ENCODE assay signal across 11 mouse cellular contexts in genomic region chr2:131175286-131175944, GRCm38 (mm10). TPM values are rescaled to one million over a fixed set of nuclear protein-coding genes. Genes with fewer than 3 reads are reported as not detected.
DNase-seq lines count a peak whose midpoint lies in the region; ATAC-seq and TF ChIP-seq lines count a peak whose summit lies in the region.
"Had no signal": no experiment of that assay in that cellular context is flagged by ENCODE, and none has a peak within 500 bp of the region (broad histone marks: within the 10 kb centered on the region; RNA-seq: fewer than 3 reads in every experiment).

No protein-coding gene starts in this region.

- peaks cover 36% of the 10 kb centered on the region for H3K27me3 ChIP-seq in forebrain, embryonic 12.5 days
- peaks cover 41% of the 10 kb centered on the region for H3K27me3 ChIP-seq in forebrain, embryonic 10.5 days (ENCODE audit: poor library complexity, severe bottlenecking)
- H3K27me3 ChIP-seq in testis, adult 2 months (ENCODE audit: control insufficient read depth, insufficient read depth, low read length): no peaks in the 10 kb centered on the region

- H3K4me2 ChIP-seq in forebrain, embryonic 12.5 days: no peak overlapping the region

- 67% methylated on average over 3 of the region's 3 CpGs for WGBS in forebrain, embryonic 12.5 days
- WGBS in forebrain, embryonic 10.5 days: 83% methylated on average over 3 of the region's 3 CpGs

- H3K36me3 ChIP-seq in forebrain, embryonic 12.5 days (replicated peaks): peaks cover 29% of the 10 kb centered on the region
- peaks cover 38% of the 10 kb centered on the region for H3K36me3 ChIP-seq in forebrain, embryonic 10.5 days (replicated peaks)
- H3K36me3 ChIP-seq in testis, adult 2 months (ENCODE audit: control insufficient read depth, insufficient read depth, low read length): 0 out of 2 replicates have a peak, but pooled peaks cover 2% of the 10 kb centered on the region

- H3K4me3 ChIP-seq in forebrain, embryonic 12.5 days (replicated peaks): no peak overlapping the region
- H3K4me3 ChIP-seq in forebrain, embryonic 10.5 days: no peak overlapping the region
- no peak overlapping the region for H3K4me3 ChIP-seq in layer of hippocampus, adult 2 months
- peak overlapping the region; percentile 17; the same call in 1 of the 2 replicates for H3K4me3 ChIP-seq in testis, adult 2 months (ENCODE audit: control insufficient read depth, low read depth, low read length)

- peak overlapping the region; percentile 53 for H3K27ac ChIP-seq in forebrain, embryonic 12.5 days
- no peak overlapping the region for H3K27ac ChIP-seq in forebrain, embryonic 10.5 days
- 0 out of 2 replicates have a peak overlapping the region, but pooled peaks have one; percentile 43 for H3K27ac ChIP-seq in layer of hippocampus, adult 2 months
- H3K27ac ChIP-seq in testis, adult 2 months (ENCODE audit: control insufficient read depth, insufficient read depth, low read depth, low read length): no peak overlapping the region

- TF ChIP-seq CTCF in layer of hippocampus, adult 2 months (conservative IDR thresholded peaks at IDR 0.05): no peak
- no peak for TF ChIP-seq CTCF in testis, adult 2 months (IDR thresholded peaks at IDR 0.05; ENCODE audit: control insufficient read depth, insufficient read depth, insufficient replicate concordance, low read depth, low read length)

- TF ChIP-seq POLR2A in testis, adult 2 months (IDR thresholded peaks at IDR 0.05; ENCODE audit: control insufficient read depth, low read depth, low read length): no peak

- no peak for DNase-seq in forebrain, embryonic 10.5 days (ENCODE audit: extremely low spot score, low spot score)
- no peak for DNase-seq in layer of hippocampus, adult 2 months (ENCODE audit: low spot score in 2 of 2)
- DNase-seq in layer of hippocampus, postnatal 14 days (ENCODE audit: low spot score in 2 of 2): no peak
- no peak for DNase-seq in testis, postnatal 10 days (ENCODE audit: low spot score)
- no peak for DNase-seq in gastrocnemius, postnatal 10 days

- H3K4me1 ChIP-seq in forebrain, embryonic 12.5 days: peaks cover 60% of the 10 kb centered on the region
- H3K4me1 ChIP-seq in forebrain, embryonic 10.5 days: peaks cover 75% of the 10 kb centered on the region
- H3K4me1 ChIP-seq in testis, adult 2 months (ENCODE audit: control insufficient read depth, insufficient read depth, low read length): peaks cover 26% of the 10 kb centered on the region

- H3K9ac ChIP-seq in forebrain, embryonic 12.5 days: no peak overlapping the region
- H3K9ac ChIP-seq: liver, postnatal 0 days had no signal

- no peak for ATAC-seq in forebrain, embryonic 12.5 days (ENCODE audit: low FRiP score)
- no peak for ATAC-seq in megakaryocyte-erythroid progenitor cell, adult 5-6 weeks (replicated peaks; ENCODE audit: low FRiP score, low TSS enrichment, poor library complexity, severe bottlenecking)

- H3K9me3 ChIP-seq in forebrain, embryonic 12.5 days: no peaks in the 10 kb centered on the region
- no peaks in the 10 kb centered on the region for H3K9me3 ChIP-seq in forebrain, embryonic 10.5 days
- H3K9me3 ChIP-seq: G1E; heart, embryonic 13.5 days had no signal

RNA-seq across cellular contexts. Expression of gene Cenpb, which starts 4.5 kb away (rescaled TPM):
- 15.3 and 16.2 TPM in 2 replicates for polyA plus RNA-seq in forebrain, embryonic 12.5 days (2016; fragmentation: Nextera tagmentation; extraction: Ambion mirVana)
- 8.9 and 10.0 TPM in 2 replicates for polyA plus RNA-seq in forebrain, embryonic 10.5 days (2016; fragmentation: Nextera tagmentation; extraction: Ambion mirVana)
- 10 to 100 TPM; 72.3 to 78.8 TPM for total RNA-seq in layer of hippocampus, adult 2 months (2021)
- total RNA-seq in layer of hippocampus, postnatal 14 days (2021): 100 to 1,000 TPM; 102 to 109 TPM
- polyA plus RNA-seq in testis, adult 2 months (2012; rRNA removed): 7.6 and 7.9 TPM in 2 replicates
- 10 to 100 TPM; 58.4 to 59.5 TPM for total RNA-seq in gastrocnemius, postnatal 10 days (2021)
- 8.0 and 8.8 TPM in 2 replicates for total RNA-seq in megakaryocyte-erythroid progenitor cell, adult 5-6 weeks (2014; fragmentation: Nextera tagmentation)
- 6.8 and 10.8 TPM in 2 replicates for total RNA-seq in megakaryocyte-erythroid progenitor cell, adult 5-6 weeks (2017)

RNA-seq across cellular contexts. Expression of gene Cdc25b, which starts 11.3 kb away (rescaled TPM):
- 73.1 and 81.9 TPM in 2 replicates for polyA plus RNA-seq in forebrain, embryonic 12.5 days (2016; fragmentation: Nextera tagmentation; extraction: Ambion mirVana)
- polyA plus RNA-seq in forebrain, embryonic 10.5 days (2016; fragmentation: Nextera tagmentation; extraction: Ambion mirVana): 65.9 and 79.3 TPM in 2 replicates
- total RNA-seq in layer of hippocampus, adult 2 months (2021): 10 to 100 TPM; 23.4 to 25.5 TPM
- 10 to 100 TPM; 17.3 to 20.8 TPM for total RNA-seq in layer of hippocampus, postnatal 14 days (2021)
- 2.9 and 3.1 TPM in 2 replicates for polyA plus RNA-seq in testis, adult 2 months (2012; rRNA removed)
- 10 to 100 TPM in 1 of 2 experiments, 1 to 10 TPM in 1; 9.4 to 13.0 TPM for total RNA-seq in gastrocnemius, postnatal 10 days (2021)
- total RNA-seq in megakaryocyte-erythroid progenitor cell, adult 5-6 weeks (2014; fragmentation: Nextera tagmentation): 8.7 and 21.6 TPM in 2 replicates
- total RNA-seq in megakaryocyte-erythroid progenitor cell, adult 5-6 weeks (2017): 5.4 and 19.0 TPM in 2 replicates

RNA-seq across cellular contexts. Expression of gene Spef1, which starts 11.7 kb away (rescaled TPM):
- polyA plus RNA-seq in forebrain, embryonic 12.5 days (2016; fragmentation: Nextera tagmentation; extraction: Ambion mirVana): 10.2 and 12.1 TPM in 2 replicates
- 4.4 and 4.6 TPM in 2 replicates for polyA plus RNA-seq in forebrain, embryonic 10.5 days (2016; fragmentation: Nextera tagmentation; extraction: Ambion mirVana)
- total RNA-seq in layer of hippocampus, adult 2 months (2021): 1 to 10 TPM; 8.5 to 8.9 TPM
- 10 to 100 TPM; 16.2 to 18.0 TPM for total RNA-seq in layer of hippocampus, postnatal 14 days (2021)
- polyA plus RNA-seq in testis, adult 2 months (2012; rRNA removed): 13.1 and 14.8 TPM in 2 replicates
- 1 to 10 TPM; 3.8 to 4.5 TPM for total RNA-seq in gastrocnemius, postnatal 10 days (2021)
- total RNA-seq in megakaryocyte-erythroid progenitor cell, adult 5-6 weeks (2014; fragmentation: Nextera tagmentation): 3.7 and 4.1 TPM in 2 replicates
- total RNA-seq in megakaryocyte-erythroid progenitor cell, adult 5-6 weeks (2017): 1.3 and 2.5 TPM in 2 replicates

RNA-seq across cellular contexts. Expression of gene 1700037H04Rik, which starts 15.5 kb away (rescaled TPM):
- 104 TPM in 2 replicates for polyA plus RNA-seq in forebrain, embryonic 12.5 days (2016; fragmentation: Nextera tagmentation; extraction: Ambion mirVana)
- polyA plus RNA-seq in forebrain, embryonic 10.5 days (2016; fragmentation: Nextera tagmentation; extraction: Ambion mirVana): 128 and 129 TPM in 2 replicates
- 10 to 100 TPM; 46.0 to 46.7 TPM for total RNA-seq in layer of hippocampus, adult 2 months (2021)
- 10 to 100 TPM; 64.5 to 64.6 TPM for total RNA-seq in layer of hippocampus, postnatal 14 days (2021)
- polyA plus RNA-seq in testis, adult 2 months (2012; rRNA removed): 827 and 879 TPM in 2 replicates
- 1 to 10 TPM; 7.2 to 9.3 TPM for total RNA-seq in gastrocnemius, postnatal 10 days (2021)
- 92.8 and 94.2 TPM in 2 replicates for total RNA-seq in megakaryocyte-erythroid progenitor cell, adult 5-6 weeks (2014; fragmentation: Nextera tagmentation)
- 29.0 and 55.6 TPM in 2 replicates for total RNA-seq in megakaryocyte-erythroid progenitor cell, adult 5-6 weeks (2017)

RNA-seq across cellular contexts. Expression of gene Ap5s1, which starts 31.5 kb away (rescaled TPM):
- polyA plus RNA-seq in forebrain, embryonic 12.5 days (2016; fragmentation: Nextera tagmentation; extraction: Ambion mirVana): 29.1 and 30.0 TPM in 2 replicates
- polyA plus RNA-seq in forebrain, embryonic 10.5 days (2016; fragmentation: Nextera tagmentation; extraction: Ambion mirVana): 23.2 and 26.9 TPM in 2 replicates
- total RNA-seq in layer of hippocampus, adult 2 months (2021): 10 to 100 TPM; 20.9 to 26.0 TPM
- 10 to 100 TPM; 25.4 to 26.2 TPM for total RNA-seq in layer of hippocampus, postnatal 14 days (2021)
- polyA plus RNA-seq in testis, adult 2 months (2012; rRNA removed): 12.7 TPM in 2 replicates
- total RNA-seq in gastrocnemius, postnatal 10 days (2021): 10 to 100 TPM; 16.1 to 16.3 TPM
- total RNA-seq in megakaryocyte-erythroid progenitor cell, adult 5-6 weeks (2014; fragmentation: Nextera tagmentation): 5.9 and 14.7 TPM in 2 replicates
- total RNA-seq in megakaryocyte-erythroid progenitor cell, adult 5-6 weeks (2017): 1.9 and 3.3 TPM in 2 replicates

Comparison
In these comparisons a context has a peak if more than half of its experiments do, and no peak if none do; other contexts are left out.
1. H3K27ac ChIP-seq: peak in forebrain, embryonic 12.5 days (single experiment) and layer of hippocampus, adult 2 months (single experiment); none in forebrain, embryonic 10.5 days (single experiment) and testis, adult 2 months (single experiment).
2. RNA of gene Cenpb, which starts 4.5 kb away (total RNA-seq): 102 to 109 TPM in layer of hippocampus, postnatal 14 days, 72.3 to 78.8 TPM in layer of hippocampus, adult 2 months and 58.4 to 59.5 TPM in gastrocnemius, postnatal 10 days; 6.8 to 10.8 TPM in megakaryocyte-erythroid progenitor cell, adult 5-6 weeks; every median in the first group is over 4 times any median in the second.